Comparison of ENCODE assay signal across 21 mouse cellular contexts in genomic region chr17:10146576-10146975, GRCm38 (mm10).
A peak's percentile ranks its signal among the peaks of the same experiment; 100 is the strongest.
DNase-seq lines count a peak whose midpoint lies in the region; ATAC-seq and TF ChIP-seq lines count a peak whose summit lies in the region.
"Had no signal": no experiment of that assay in that cellular context is flagged by ENCODE, and none has a peak within 500 bp of the region (broad histone marks: within the 10 kb centered on the region; RNA-seq: fewer than 3 reads in every experiment).

No protein-coding gene starts in this region.

- 69% methylated on average over 3 of the region's 3 CpGs for WGBS in forebrain, postnatal 0 days
- WGBS in forebrain, embryonic 11.5 days = 66% methylated on average over 3 of the region's 3 CpGs
- WGBS in heart, embryonic 15.5 days = 31% methylated on average over 3 of the region's 3 CpGs
- 80% methylated on average over 3 of the region's 3 CpGs for WGBS in midbrain, embryonic 10.5 days
- WGBS in midbrain, embryonic 15.5 days = 65% methylated on average over 3 of the region's 3 CpGs

- intact Hi-C loops in heart, postnatal 14 days (cut with DNase I) = no loop called here

- no peak overlapping the region for H3K4me3 ChIP-seq in forebrain, postnatal 0 days (ENCODE audit: low read depth, low read length)
- H3K4me3 ChIP-seq in forebrain, embryonic 11.5 days (ENCODE audit: low read depth, low read length) = no peak overlapping the region
- no peak overlapping the region for H3K4me3 ChIP-seq in heart, embryonic 15.5 days
- no peak overlapping the region for H3K4me3 ChIP-seq in midbrain, embryonic 10.5 days
- no peak overlapping the region for H3K4me3 ChIP-seq in midbrain, embryonic 15.5 days
- H3K4me3 ChIP-seq: embryonic facial prominence, embryonic 12.5 days; forebrain, embryonic 15.5 days; heart, adult 2 months; hindbrain, embryonic 13.5 days; intestine, embryonic 15.5 days had no signal

- no peak overlapping the region for H3K9ac ChIP-seq in forebrain, postnatal 0 days
- H3K9ac ChIP-seq in forebrain, embryonic 11.5 days (ENCODE audit: low read length) = no peak overlapping the region
- H3K9ac ChIP-seq in heart, embryonic 15.5 days = no peak overlapping the region
- no peak overlapping the region for H3K9ac ChIP-seq in midbrain, embryonic 15.5 days
- H3K9ac ChIP-seq: embryonic facial prominence, embryonic 12.5 days; forebrain, embryonic 15.5 days; hindbrain, embryonic 13.5 days; intestine, embryonic 15.5 days had no signal

- no peak for TF ChIP-seq CTCF in forebrain, postnatal 0 days (IDR thresholded peaks at IDR 0.05; ENCODE audit: low read depth)

- no peaks in the 10 kb centered on the region for H3K27me3 ChIP-seq in forebrain, postnatal 0 days (ENCODE audit: insufficient read depth, low read length)
- H3K27me3 ChIP-seq in forebrain, embryonic 11.5 days (ENCODE audit: control insufficient read depth, insufficient read depth, low read length) = no peaks in the 10 kb centered on the region
- no peaks in the 10 kb centered on the region for H3K27me3 ChIP-seq in heart, embryonic 15.5 days
- no peaks in the 10 kb centered on the region for H3K27me3 ChIP-seq in midbrain, embryonic 10.5 days (ENCODE audit: low read depth, poor library complexity, severe bottlenecking)
- H3K27me3 ChIP-seq in midbrain, embryonic 15.5 days (replicated peaks) = no peaks in the 10 kb centered on the region
- H3K27me3 ChIP-seq: CH12.LX; embryonic facial prominence, embryonic 12.5 days; forebrain, embryonic 15.5 days; hindbrain, embryonic 13.5 days; intestine, embryonic 15.5 days had no signal

- no peak overlapping the region for H3K4me2 ChIP-seq in forebrain, postnatal 0 days (ENCODE audit: low read depth)
- H3K4me2 ChIP-seq in forebrain, embryonic 11.5 days (ENCODE audit: low read depth, low read length, severe bottlenecking) = no peak overlapping the region
- no peak overlapping the region for H3K4me2 ChIP-seq in heart, embryonic 15.5 days
- no peak overlapping the region for H3K4me2 ChIP-seq in midbrain, embryonic 15.5 days
- H3K4me2 ChIP-seq: embryonic facial prominence, embryonic 12.5 days; forebrain, embryonic 15.5 days; hindbrain, embryonic 13.5 days; intestine, embryonic 15.5 days had no signal

- no peaks in the 10 kb centered on the region for H3K9me3 ChIP-seq in forebrain, postnatal 0 days (ENCODE audit: low read length)
- no peaks in the 10 kb centered on the region; the same call in 1 of the 2 replicates for H3K9me3 ChIP-seq in forebrain, embryonic 11.5 days (ENCODE audit: control insufficient read depth, low read length)
- no peaks in the 10 kb centered on the region for H3K9me3 ChIP-seq in heart, embryonic 15.5 days (replicated peaks)
- H3K9me3 ChIP-seq in midbrain, embryonic 10.5 days (replicated peaks) = peaks cover 10% of the 10 kb centered on the region; the same call in 1 of the 2 replicates
- no peaks in the 10 kb centered on the region for H3K9me3 ChIP-seq in midbrain, embryonic 15.5 days
- H3K9me3 ChIP-seq: embryonic facial prominence, embryonic 12.5 days; forebrain, embryonic 15.5 days; hindbrain, embryonic 13.5 days; intestine, embryonic 15.5 days had no signal

- H3K36me3 ChIP-seq in forebrain, postnatal 0 days (ENCODE audit: insufficient read depth) = no peaks in the 10 kb centered on the region
- H3K36me3 ChIP-seq in forebrain, embryonic 11.5 days (ENCODE audit: control insufficient read depth, insufficient read depth, low read length) = no peaks in the 10 kb centered on the region
- no peaks in the 10 kb centered on the region for H3K36me3 ChIP-seq in heart, embryonic 15.5 days
- no peaks in the 10 kb centered on the region for H3K36me3 ChIP-seq in midbrain, embryonic 10.5 days
- no peaks in the 10 kb centered on the region for H3K36me3 ChIP-seq in midbrain, embryonic 15.5 days (replicated peaks)
- H3K36me3 ChIP-seq: embryonic facial prominence, embryonic 12.5 days; forebrain, embryonic 15.5 days; hindbrain, embryonic 13.5 days; intestine, embryonic 15.5 days had no signal

- DNase-seq in forebrain, postnatal 0 days = no peak
- DNase-seq in forebrain, embryonic 11.5 days (ENCODE audit: low spot score) = no peak
- no peak for DNase-seq in heart, postnatal 14 days
- DNase-seq in midbrain, embryonic 10.5 days (ENCODE audit: low spot score) = no peak
- DNase-seq in adrenal gland, postnatal 14 days = no peak
- DNase-seq: adrenal gland, adult 2 months; adrenal gland, postnatal 36 days; cerebellum, adult 11 months; cerebellum, adult 8-10 months; cerebellum, postnatal 14 days; gastrocnemius, postnatal 10 days; heart, adult 2 months; heart, postnatal 4 days; kidney, adult 18-20 months had no signal

- no peak overlapping the region for H3K27ac ChIP-seq in forebrain, postnatal 0 days (ENCODE audit: low read depth, low read length)
- no peak overlapping the region for H3K27ac ChIP-seq in forebrain, embryonic 11.5 days (ENCODE audit: low read depth, low read length)
- H3K27ac ChIP-seq in heart, embryonic 15.5 days = peak overlapping the region; percentile 45; the same call in 1 of the 2 replicates
- peak overlapping the region; percentile 77 for H3K27ac ChIP-seq in midbrain, embryonic 10.5 days (replicated peaks)
- H3K27ac ChIP-seq in midbrain, embryonic 15.5 days = no peak overlapping the region
- H3K27ac ChIP-seq: embryonic facial prominence, embryonic 12.5 days; forebrain, embryonic 15.5 days; heart, adult 2 months; hindbrain, embryonic 13.5 days; intestine, embryonic 15.5 days had no signal

- ATAC-seq in forebrain, postnatal 0 days = peak; percentile 54; the same call in 1 of the 2 replicates
- no peak for ATAC-seq in forebrain, embryonic 11.5 days (replicated peaks; ENCODE audit: low FRiP score)
- ATAC-seq in heart, embryonic 15.5 days (replicated peaks; ENCODE audit: insufficient number of reproducible peaks, insufficient read depth, low FRiP score, low read depth) = no peak
- no peak for ATAC-seq in midbrain, embryonic 15.5 days (replicated peaks)
- ATAC-seq: forebrain, embryonic 15.5 days; intestine, embryonic 15.5 days had no signal

- H3K4me1 ChIP-seq in forebrain, postnatal 0 days (ENCODE audit: insufficient read depth) = no peaks in the 10 kb centered on the region
- H3K4me1 ChIP-seq in forebrain, embryonic 11.5 days (replicated peaks; ENCODE audit: control insufficient read depth, insufficient read depth, low read length) = peaks cover 4% of the 10 kb centered on the region; the same call in 1 of the 2 replicates
- peaks cover 9% of the 10 kb centered on the region for H3K4me1 ChIP-seq in heart, embryonic 15.5 days (replicated peaks)
- H3K4me1 ChIP-seq in midbrain, embryonic 10.5 days = peaks cover 40% of the 10 kb centered on the region
- peaks cover 5% of the 10 kb centered on the region for H3K4me1 ChIP-seq in midbrain, embryonic 15.5 days
- H3K4me1 ChIP-seq: embryonic facial prominence, embryonic 12.5 days; intestine, embryonic 15.5 days had no signal

Comparison
In these comparisons a context has a peak if more than half of its experiments do, and no peak if none do; other contexts are left out.
1. H3K27ac ChIP-seq: peak in heart, embryonic 15.5 days (single experiment) and midbrain, embryonic 10.5 days (single experiment); none in forebrain, postnatal 0 days (single experiment), forebrain, embryonic 11.5 days (single experiment) and midbrain, embryonic 15.5 days (single experiment).